Mouse (Mus musculus): ENCODE data around the gene Olfr703.

Olfr703 gene

DNA sequence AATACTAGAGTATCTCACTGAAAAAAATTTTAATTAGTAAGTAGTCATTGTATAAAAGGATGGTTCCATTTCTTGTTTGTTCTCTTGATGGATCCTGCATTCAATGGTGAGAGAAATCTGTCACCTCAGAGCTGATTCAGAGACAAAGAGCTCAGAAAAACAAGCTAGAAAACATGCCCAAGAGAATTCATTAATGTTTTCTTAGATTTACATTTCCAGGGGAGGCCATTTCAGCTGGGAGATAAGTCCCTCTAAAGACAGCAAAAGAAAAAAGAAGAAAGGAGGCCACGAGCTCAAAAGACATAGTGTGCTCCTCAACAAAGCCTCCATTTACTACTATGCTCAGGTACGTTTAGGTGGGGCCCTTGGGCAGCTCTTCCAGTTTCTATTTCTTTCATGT, at the start of gene Olfr703:
TSS of gene Olfr703 (plus strand) at position 301 of the 400 bp plus-strand sequence.
- DNase-seq = no peak

DNA sequence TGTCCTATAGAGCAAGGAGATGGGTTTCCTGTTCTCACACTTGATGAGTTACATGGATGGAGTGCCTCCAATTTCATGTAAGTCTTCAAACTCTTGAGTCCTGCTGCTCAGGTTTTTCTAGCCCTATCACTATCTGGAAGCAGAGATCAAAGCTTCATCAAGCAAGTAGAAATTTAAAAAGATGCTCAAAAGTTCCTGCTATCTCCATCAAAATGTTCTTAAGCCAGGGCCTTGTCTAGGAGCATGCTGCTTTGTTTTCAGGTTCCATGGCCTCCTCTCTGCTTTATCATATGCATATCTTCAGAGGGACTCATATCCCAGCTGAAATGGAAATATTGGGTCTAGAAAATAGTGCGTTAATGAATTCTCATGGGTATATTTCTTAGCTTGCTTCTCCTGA, 34.4 kb upstream of the Olfr703 start, which contains the start of gene Olfr700:
TSS of gene Olfr700 (minus strand) at position 101 of the 400 bp plus-strand sequence.
- DNase-seq = no peak

DNA sequence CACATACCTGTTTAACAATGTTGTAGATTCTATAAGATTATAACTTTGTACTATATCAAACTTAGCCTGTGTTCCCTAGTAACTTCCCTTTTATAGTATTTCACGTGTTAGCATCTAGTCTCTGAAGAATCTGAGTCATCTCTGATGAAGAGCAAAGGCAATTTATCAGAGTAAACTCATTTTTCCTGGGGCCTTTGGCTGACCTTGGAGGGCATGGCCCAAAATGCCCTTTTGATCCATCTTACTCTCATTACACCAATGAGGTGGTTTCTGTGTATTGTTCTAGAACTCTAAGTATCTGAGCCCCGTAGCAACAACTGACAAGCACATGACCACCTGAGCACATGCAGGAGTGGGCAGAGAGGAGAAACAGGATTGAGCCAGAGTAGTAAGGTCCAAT, 29.3 kb upstream of the Olfr703 start, which contains the start of gene Olfr701:
TSS of gene Olfr701 (plus strand) at position 301 of the 400 bp plus-strand sequence.
- DNase-seq = no peak

DNA sequence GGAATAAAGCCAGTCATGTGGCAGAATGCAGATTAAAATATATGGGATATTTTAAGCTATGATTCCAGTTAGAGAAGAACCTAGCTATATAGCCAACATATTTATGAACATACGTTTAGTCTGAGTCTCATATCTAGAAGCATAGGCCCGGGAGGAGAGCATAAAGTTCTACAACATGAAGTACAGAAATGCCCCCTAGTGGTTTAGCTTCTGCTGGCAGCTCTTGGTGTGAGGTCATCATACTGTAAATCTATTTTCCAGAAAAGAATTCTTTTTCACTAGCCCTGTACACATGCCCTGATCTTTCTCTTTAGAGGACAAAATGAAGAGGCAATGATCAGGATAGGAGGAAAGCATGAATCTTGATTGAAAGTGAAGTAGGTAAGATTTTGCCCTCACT, 27.4 kb upstream of the Olfr703 start:
- DNase-seq = peak; percentile 6

DNA sequence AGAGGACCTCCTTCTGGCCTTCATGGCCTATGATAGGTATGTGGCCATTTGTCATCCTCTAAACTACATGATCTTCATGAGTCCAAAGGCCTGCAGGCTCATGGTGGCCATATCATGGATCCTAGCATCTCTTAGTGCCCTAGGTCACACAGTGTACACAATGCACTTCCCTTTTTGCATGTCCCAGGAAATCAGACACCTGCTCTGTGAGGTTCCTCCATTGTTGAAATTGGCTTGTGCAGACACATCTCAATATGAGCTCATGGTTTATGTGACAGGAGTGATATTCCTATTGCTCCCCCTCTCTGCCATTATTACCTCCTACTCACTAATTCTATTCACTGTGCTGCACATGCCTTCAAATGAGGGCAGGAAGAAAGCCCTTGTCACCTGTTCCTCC, 24.7 kb upstream of the Olfr703 start:
- DNase-seq = no peak

DNA sequence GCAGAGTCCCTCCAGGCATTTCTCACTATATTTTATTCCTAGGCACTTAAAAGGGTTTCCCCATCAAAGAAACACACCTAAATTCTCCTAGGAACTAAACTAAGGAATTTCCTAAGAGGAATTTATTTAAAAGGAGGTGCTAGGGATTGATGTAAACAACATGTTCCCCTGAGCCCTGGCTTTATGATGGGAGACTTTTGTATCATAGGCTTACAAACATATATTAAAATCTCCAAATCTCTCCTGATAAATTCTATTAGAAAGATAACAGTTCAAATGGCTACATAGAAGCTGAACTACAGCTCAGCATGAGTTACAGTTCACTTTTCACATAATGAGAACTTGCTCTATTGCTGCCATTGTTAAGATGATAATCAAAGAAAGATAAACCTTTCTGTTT, 9.4 kb upstream of the Olfr703 start, which contains the start of gene Olfr702:
TSS of gene Olfr702 (minus strand) at position 101 of the 400 bp plus-strand sequence.
- DNase-seq = no peak

DNA sequence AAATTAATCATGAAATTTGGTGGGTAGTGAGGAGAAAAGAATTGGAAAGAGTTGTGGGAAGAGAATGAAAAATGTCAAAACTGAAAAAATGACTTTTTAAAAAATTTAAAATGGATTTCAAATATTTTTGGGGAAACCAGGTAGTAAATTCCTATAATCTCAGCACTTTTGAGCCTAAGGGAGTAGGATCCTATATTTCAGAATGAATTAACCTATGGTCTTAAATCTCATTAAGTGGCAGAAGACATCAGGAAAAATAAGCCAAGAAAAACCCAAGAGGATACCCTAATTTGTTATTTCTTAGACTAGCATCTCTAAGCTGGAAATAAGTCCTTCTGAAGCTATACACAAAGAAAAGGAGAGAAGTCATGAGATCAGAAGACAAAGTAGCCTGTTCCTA, 19.7 kb downstream of the Olfr703 start, which contains the start of gene Olfr704:
TSS of gene Olfr704 (plus strand) at position 301 of the 400 bp plus-strand sequence.
- DNase-seq = no peak

DNA sequence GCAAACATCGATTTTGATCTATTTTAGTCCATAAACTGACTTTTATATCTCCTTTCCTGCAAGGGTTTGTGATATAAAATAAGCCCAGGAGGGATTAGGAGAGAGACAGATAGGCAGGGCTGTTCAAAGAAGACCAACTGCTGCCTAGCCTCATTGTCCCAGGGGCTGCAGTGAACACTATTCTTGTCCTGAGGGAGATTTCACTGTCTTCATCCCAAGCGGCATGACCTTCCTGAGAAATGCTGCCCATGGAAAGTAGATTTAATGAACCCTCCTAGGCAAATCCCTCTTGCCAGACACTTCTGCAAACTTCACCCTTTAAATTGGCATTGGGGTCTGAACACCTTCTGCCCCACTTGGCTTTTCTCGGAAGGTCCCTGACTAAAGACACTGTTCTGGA, 33.6 kb downstream of the Olfr703 start, which contains the start of gene Olfr705:
TSS of gene Olfr705 (minus strand) at position 101 of the 400 bp plus-strand sequence.
- DNase-seq = no peak

DNA sequence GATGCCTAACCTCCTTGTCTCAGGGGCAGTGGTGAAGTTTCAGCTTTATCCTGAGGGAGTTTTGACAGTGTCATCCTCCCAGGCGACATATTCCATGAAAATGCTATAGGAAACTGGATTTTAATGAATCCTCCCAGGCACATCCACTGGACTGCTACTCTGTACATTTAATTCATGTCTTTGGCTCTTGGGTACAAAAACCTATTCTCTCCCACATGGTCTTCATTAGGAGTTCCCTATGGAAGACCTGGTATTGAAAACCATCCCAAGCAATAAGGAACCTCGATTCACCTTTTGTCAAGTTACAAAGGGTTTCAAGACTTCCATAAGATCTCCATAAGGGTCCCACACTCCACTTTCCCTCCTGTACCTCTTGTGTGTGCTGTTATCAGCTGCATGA, 44.9 kb downstream of the Olfr703 start, which contains the start of gene Olfr706:
TSS of gene Olfr706 (minus strand) at position 101 of the 400 bp plus-strand sequence.
- no peak for DNase-seq

Measured in thymus, postnatal 25 days (tissue).